8 mouse cellular contexts compared by ENCODE assay signal in the genomic region with DNA sequence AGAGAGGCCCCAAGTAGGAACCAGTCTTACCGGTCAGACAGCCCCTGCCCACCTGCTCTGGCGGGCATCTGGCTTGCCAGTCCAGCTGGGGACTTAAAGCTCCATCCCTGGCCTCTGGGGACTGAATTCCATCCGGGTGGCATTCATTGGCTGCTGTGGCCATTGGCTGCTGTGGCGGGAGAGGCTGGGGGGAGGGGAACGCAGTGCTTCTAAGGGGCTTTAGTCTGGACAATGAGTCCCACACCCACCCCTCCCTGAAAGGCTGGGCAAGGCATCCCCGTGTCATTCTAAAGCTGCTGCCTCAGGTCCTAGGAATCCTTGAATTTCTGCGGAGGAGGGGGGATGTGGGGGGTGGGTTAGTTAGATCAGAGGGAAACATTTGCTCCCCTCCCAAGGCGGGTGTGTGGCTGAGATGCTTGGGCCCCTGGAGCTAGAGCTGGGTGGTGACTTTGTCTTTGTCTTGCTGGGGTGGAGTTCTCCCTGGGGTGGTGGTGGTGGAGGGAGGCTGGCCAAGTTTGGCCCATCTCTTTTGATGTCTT. TPM values are rescaled to one million over a fixed set of nuclear protein-coding genes. Genes with fewer than 3 reads are reported as not detected.
A peak's percentile ranks its signal among the peaks of the same experiment; 100 is the strongest.
DNase-seq lines count a peak whose midpoint lies in the region; ATAC-seq lines count a peak whose summit lies in the region.

No protein-coding gene starts in this region.

- peak overlapping the region; percentile 100 for H3K27ac ChIP-seq in hindbrain, embryonic 13.5 days
- peak overlapping the region; percentile 99; the same call in 1 of the 2 replicates for H3K27ac ChIP-seq in neural tube, embryonic 12.5 days

- H3K27me3 ChIP-seq in hindbrain, embryonic 13.5 days, result no peaks in the 10 kb centered on the region
- H3K27me3 ChIP-seq in neural tube, embryonic 12.5 days (replicated peaks), result no peaks in the 10 kb centered on the region

- H3K9ac ChIP-seq in hindbrain, embryonic 13.5 days, result peak overlapping the region; percentile 96
- peak overlapping the region; percentile 94 for H3K9ac ChIP-seq in neural tube, embryonic 12.5 days

- under 1% methylated on average over 8 of the region's 8 CpGs for WGBS in hindbrain, embryonic 13.5 days
- 1% methylated on average over 8 of the region's 8 CpGs for WGBS in neural tube, embryonic 12.5 days

- H3K4me2 ChIP-seq in hindbrain, embryonic 13.5 days, result peak overlapping the region; percentile 100
- H3K4me2 ChIP-seq in neural tube, embryonic 12.5 days (replicated peaks), result peak overlapping the region; percentile 93

- peak; percentile 52 for DNase-seq in right cerebral cortex, postnatal 4 days
- DNase-seq in right cerebral cortex, postnatal 14 days, result no peak
- peak; percentile 90 for DNase-seq in embryo, embryonic 9.5 days (ENCODE audit: extremely low spot score)
- peak; percentile 47 for DNase-seq in liver
- no peak for DNase-seq in natural killer cell, adult 2 months (ENCODE audit: low spot score in 2 of 2)
- no peak for DNase-seq in left cerebral cortex, postnatal 25 days (ENCODE audit: low spot score in 2 of 2)

- H3K36me3 ChIP-seq in hindbrain, embryonic 13.5 days, result peaks cover 44% of the 10 kb centered on the region
- H3K36me3 ChIP-seq in neural tube, embryonic 12.5 days, result peaks cover 44% of the 10 kb centered on the region

- H3K4me3 ChIP-seq in hindbrain, embryonic 13.5 days, result peak overlapping the region; percentile 82
- peak overlapping the region; percentile 88 for H3K4me3 ChIP-seq in neural tube, embryonic 12.5 days

- intact Hi-C loops in left cerebral cortex, postnatal 25 days (cut with DNase I), result no loop called here

- ATAC-seq in hindbrain, embryonic 13.5 days (ENCODE audit: low FRiP score), result no peak
- peak; percentile 39 for ATAC-seq in neural tube, embryonic 12.5 days (ENCODE audit: low FRiP score, low read depth)

- H3K9me3 ChIP-seq in hindbrain, embryonic 13.5 days, result no peaks in the 10 kb centered on the region
- no peaks in the 10 kb centered on the region for H3K9me3 ChIP-seq in neural tube, embryonic 12.5 days

- peaks cover 66% of the 10 kb centered on the region for H3K4me1 ChIP-seq in hindbrain, embryonic 13.5 days (replicated peaks)
- H3K4me1 ChIP-seq in neural tube, embryonic 12.5 days, result peaks cover 45% of the 10 kb centered on the region

RNA-seq across cellular contexts. Expression of a gene that starts 4.1 kb away (rescaled TPM):
- 69.6 TPM in 2 replicates for polyA plus RNA-seq in hindbrain, embryonic 13.5 days (2015; fragmentation: Nextera tagmentation; extraction: Ambion mirVana)
- 115 and 117 TPM in 2 replicates for polyA plus RNA-seq in neural tube, embryonic 12.5 days (2016; fragmentation: Nextera tagmentation; extraction: Ambion mirVana)
- 10 to 100 TPM; 40.6 to 40.9 TPM for total RNA-seq in left cerebral cortex, postnatal 25 days (2021)

RNA-seq across cellular contexts. Expression of a gene that starts 26.6 kb away (rescaled TPM):
- 235 and 243 TPM in 2 replicates for polyA plus RNA-seq in hindbrain, embryonic 13.5 days (2015; fragmentation: Nextera tagmentation; extraction: Ambion mirVana)
- polyA plus RNA-seq in neural tube, embryonic 12.5 days (2016; fragmentation: Nextera tagmentation; extraction: Ambion mirVana), result 261 and 274 TPM in 2 replicates
- total RNA-seq in left cerebral cortex, postnatal 25 days (2021), result 10 to 100 TPM; 86.8 to 97.5 TPM

RNA-seq across cellular contexts. Expression of a gene that starts 37.4 kb away (rescaled TPM):
- polyA plus RNA-seq in hindbrain, embryonic 13.5 days (2015; fragmentation: Nextera tagmentation; extraction: Ambion mirVana), result 25.4 and 25.5 TPM in 2 replicates
- 21.2 and 22.6 TPM in 2 replicates for polyA plus RNA-seq in neural tube, embryonic 12.5 days (2016; fragmentation: Nextera tagmentation; extraction: Ambion mirVana)
- total RNA-seq in left cerebral cortex, postnatal 25 days (2021), result 10 to 100 TPM; 26.3 to 29.1 TPM

Comparison
In these comparisons a context has a peak if more than half of its experiments do, and no peak if none do; other contexts are left out.
1. DNase-seq: peak in right cerebral cortex, postnatal 4 days (single experiment), embryo, embryonic 9.5 days (single experiment) and liver (single experiment); none in right cerebral cortex, postnatal 14 days (single experiment), natural killer cell, adult 2 months (0 of 2) and left cerebral cortex, postnatal 25 days (0 of 2).